In genomic region chr1:187178546-187178945, GRCm38 (mm10) we compare ENCODE assay signal across 24 mouse cellular contexts. TPM values are rescaled to one million over a fixed set of nuclear protein-coding genes. Genes with fewer than 3 reads are reported as not detected.
DNase-seq lines count a peak whose midpoint lies in the region; TF ChIP-seq lines count a peak whose summit lies in the region.
"Had no signal": no experiment of that assay in that cellular context is flagged by ENCODE, and none has a peak within 500 bp of the region (broad histone marks: within the 10 kb centered on the region; RNA-seq: fewer than 3 reads in every experiment).

No protein-coding gene starts in this region.

- H3K27me3 ChIP-seq in heart, embryonic 10.5 days (ENCODE audit: insufficient read depth, poor library complexity, severe bottlenecking): no peaks in the 10 kb centered on the region
- H3K27me3 ChIP-seq: CH12.LX; embryonic facial prominence, embryonic 13.5 days; embryonic facial prominence, embryonic 15.5 days; forebrain, embryonic 12.5 days had no signal

- no peak overlapping the region for H3K4me3 ChIP-seq in layer of hippocampus, adult 2 months
- no peak overlapping the region for H3K4me3 ChIP-seq in heart, embryonic 10.5 days
- H3K4me3 ChIP-seq: embryonic facial prominence, embryonic 13.5 days; embryonic facial prominence, embryonic 15.5 days; erythroblast, embryonic 14.5 days; forebrain, embryonic 10.5 days; forebrain, embryonic 12.5 days had no signal

- 59% methylated on average over 1 of the region's 1 CpGs for WGBS in heart, embryonic 10.5 days

- no peaks in the 10 kb centered on the region for H3K36me3 ChIP-seq in heart, embryonic 10.5 days
- H3K36me3 ChIP-seq: embryonic facial prominence, embryonic 13.5 days; embryonic facial prominence, embryonic 15.5 days; forebrain, embryonic 10.5 days; forebrain, embryonic 12.5 days had no signal

- TF ChIP-seq CTCF in layer of hippocampus, adult 2 months (conservative IDR thresholded peaks at IDR 0.05): peak; percentile 30

- peaks cover 5% of the 10 kb centered on the region; the same call in 1 of the 2 replicates for H3K4me1 ChIP-seq in heart, embryonic 10.5 days
- H3K4me1 ChIP-seq: embryonic facial prominence, embryonic 13.5 days; embryonic facial prominence, embryonic 15.5 days; forebrain, embryonic 12.5 days had no signal

- no peaks in the 10 kb centered on the region for H3K9me3 ChIP-seq in heart, embryonic 10.5 days
- H3K9me3 ChIP-seq: embryonic facial prominence, embryonic 13.5 days; embryonic facial prominence, embryonic 15.5 days; forebrain, embryonic 10.5 days; forebrain, embryonic 12.5 days had no signal

- no peak overlapping the region for H3K27ac ChIP-seq in layer of hippocampus, adult 2 months
- H3K27ac ChIP-seq in heart, embryonic 10.5 days: no peak overlapping the region
- H3K27ac ChIP-seq: embryonic facial prominence, embryonic 13.5 days; embryonic facial prominence, embryonic 15.5 days; forebrain, embryonic 10.5 days; forebrain, embryonic 12.5 days had no signal

- no peak for DNase-seq in layer of hippocampus, adult 2 months (ENCODE audit: low spot score in 2 of 2)
- DNase-seq in layer of hippocampus, postnatal 25 days (ENCODE audit: extremely low spot score in 1 of 2, low spot score in 1 of 2): no peak
- DNase-seq in ES-CJ7 (ENCODE audit: low read depth, low spot score) (peak; percentile 70), ZHBTc4 (ENCODE audit: low read depth, low spot score) (peak; percentile 24)
- DNase-seq in heart, embryonic 10.5 days (ENCODE audit: low spot score): no peak
- DNase-seq: adrenal gland, adult 2 months; adrenal gland, postnatal 10 days; adrenal gland, postnatal 25 days; B cell, adult 2 months; cerebellum, adult 11 months; cerebellum, adult 18-20 months; cerebellum, adult 8-10 months; cerebellum, adult 9-11 months; cerebellum, postnatal 14 days; cerebellum, postnatal 36 days; embryo, embryonic 11 days had no signal

RNA-seq across cellular contexts. Expression of gene Spata17, which starts 36.7 kb away (rescaled TPM):
- under 1 TPM; 0.74 to 0.79 TPM for total RNA-seq in layer of hippocampus, adult 2 months (2021)
- total RNA-seq in layer of hippocampus, postnatal 25 days (2021): under 1 TPM; 0.39 to 0.70 TPM
- polyA plus RNA-seq in heart, embryonic 10.5 days (2016; fragmentation: Nextera tagmentation; extraction: Ambion mirVana): 1.4 and 2.1 TPM in 2 replicates
- total RNA-seq: CH12.LX, MEL had no signal
- polyA plus RNA-seq: CD4-positive, CD25-positive, alpha-beta regulatory T cell, adult 4 months; erythroblast, embryonic 14.5 days had no signal

RNA-seq across cellular contexts. Expression of gene Gpatch2, which starts 36.8 kb away (rescaled TPM):
- 10 to 100 TPM; 19.6 to 24.3 TPM for total RNA-seq in layer of hippocampus, adult 2 months (2021)
- 10 to 100 TPM; 17.9 to 24.2 TPM for total RNA-seq in layer of hippocampus, postnatal 25 days (2021)
- 18.4 and 21.5 TPM in 2 replicates for polyA plus RNA-seq in heart, embryonic 10.5 days (2016; fragmentation: Nextera tagmentation; extraction: Ambion mirVana)

Comparison
In these comparisons a context has a peak if more than half of its experiments do, and no peak if none do; other contexts are left out.
1. DNase-seq: peak in ES-CJ7 (single experiment) and ZHBTc4 (single experiment); none in layer of hippocampus, adult 2 months (0 of 2), layer of hippocampus, postnatal 25 days (0 of 2) and heart, embryonic 10.5 days (single experiment).